ENCODE assay signal across 11 mouse cellular contexts in the genomic region with DNA sequence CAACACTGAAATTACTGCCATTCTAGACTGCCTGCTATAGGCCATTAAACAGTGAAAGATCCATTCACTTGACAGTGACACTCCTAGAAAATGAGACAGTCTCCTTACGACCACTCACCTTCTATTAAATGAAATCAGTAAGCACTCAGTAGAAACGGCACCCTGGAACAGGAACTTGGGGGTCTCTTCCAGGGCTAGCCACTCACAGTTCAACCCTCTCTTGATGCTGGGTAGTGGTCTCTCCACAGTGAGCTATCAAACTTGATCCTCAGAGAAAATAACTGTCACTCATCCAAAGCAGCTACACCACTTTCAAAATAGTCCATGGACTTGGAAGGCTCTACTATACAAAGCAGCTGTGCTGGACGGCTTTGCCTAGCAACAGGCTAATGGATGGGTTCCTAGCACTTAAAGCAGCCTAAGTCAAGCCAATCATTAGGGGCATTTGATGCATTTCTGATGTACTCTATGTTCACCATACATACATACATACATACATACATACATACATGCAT. TPM values are rescaled to one million over a fixed set of nuclear protein-coding genes. Genes with fewer than 3 reads are reported as not detected.
DNase-seq lines count a peak whose midpoint lies in the region; ATAC-seq lines count a peak whose summit lies in the region.
"Had no signal": no experiment of that assay in that cellular context is flagged by ENCODE, and none has a peak within 500 bp of the region (broad histone marks: within the 10 kb centered on the region; RNA-seq: fewer than 3 reads in every experiment).

No protein-coding gene starts in this region.

- H3K4me3 ChIP-seq in embryonic facial prominence, embryonic 12.5 days, result no peak overlapping the region
- no peak overlapping the region for H3K4me3 ChIP-seq in embryonic facial prominence, embryonic 10.5 days
- no peak overlapping the region for H3K4me3 ChIP-seq in kidney, embryonic 15.5 days (replicated peaks)
- no peak overlapping the region for H3K4me3 ChIP-seq in heart, embryonic 10.5 days
- H3K4me3 ChIP-seq in limb, embryonic 13.5 days, result no peak overlapping the region

- DNase-seq in embryonic facial prominence, embryonic 10.5 days (ENCODE audit: low spot score), result no peak
- no peak for DNase-seq in kidney, postnatal 10 days
- DNase-seq in heart, embryonic 10.5 days (ENCODE audit: low spot score), result peak; percentile 43
- DNase-seq in thymus, postnatal 36 days, result no peak
- no peak for DNase-seq in cerebellum, adult 11 months
- DNase-seq: cerebellum, postnatal 10 days; kidney, adult 18-20 months had no signal

- no peak overlapping the region for H3K4me2 ChIP-seq in embryonic facial prominence, embryonic 12.5 days (replicated peaks)
- 0 out of 2 replicates have a peak overlapping the region, but pooled peaks have one; percentile 3 for H3K4me2 ChIP-seq in kidney, embryonic 15.5 days
- peak overlapping the region; percentile 32; the same call in 1 of the 2 replicates for H3K4me2 ChIP-seq in limb, embryonic 13.5 days (replicated peaks)

- H3K9me3 ChIP-seq in embryonic facial prominence, embryonic 12.5 days, result no peaks in the 10 kb centered on the region
- H3K9me3 ChIP-seq in embryonic facial prominence, embryonic 10.5 days, result no peaks in the 10 kb centered on the region
- H3K9me3 ChIP-seq in kidney, embryonic 15.5 days (replicated peaks), result no peaks in the 10 kb centered on the region
- H3K9me3 ChIP-seq in heart, embryonic 10.5 days, result no peaks in the 10 kb centered on the region
- no peaks in the 10 kb centered on the region for H3K9me3 ChIP-seq in limb, embryonic 13.5 days

- ATAC-seq in embryonic facial prominence, embryonic 12.5 days (ENCODE audit: insufficient number of reproducible peaks, insufficient read depth, low FRiP score, low TSS enrichment), result no peak; the same call in 1 of the 2 replicates
- ATAC-seq in kidney, embryonic 15.5 days (replicated peaks; ENCODE audit: low FRiP score), result peak; percentile 46; the same call in 1 of the 2 replicates
- 0 out of 2 replicates have a peak, but pooled peaks have one; percentile 14 for ATAC-seq in limb, embryonic 13.5 days (ENCODE audit: low FRiP score, low read depth)

- H3K27ac ChIP-seq in embryonic facial prominence, embryonic 12.5 days, result peak overlapping the region; percentile 80
- H3K27ac ChIP-seq in embryonic facial prominence, embryonic 10.5 days (replicated peaks), result no peak overlapping the region
- H3K27ac ChIP-seq in kidney, embryonic 15.5 days, result peak overlapping the region; percentile 77
- no peak overlapping the region for H3K27ac ChIP-seq in heart, embryonic 10.5 days
- peak overlapping the region; percentile 85 for H3K27ac ChIP-seq in limb, embryonic 13.5 days
- H3K27ac ChIP-seq: liver, embryonic 14.5 days had no signal

- peaks cover 22% of the 10 kb centered on the region for H3K4me1 ChIP-seq in embryonic facial prominence, embryonic 12.5 days
- H3K4me1 ChIP-seq in embryonic facial prominence, embryonic 10.5 days, result peaks cover 19% of the 10 kb centered on the region
- peaks cover 21% of the 10 kb centered on the region for H3K4me1 ChIP-seq in kidney, embryonic 15.5 days
- H3K4me1 ChIP-seq in heart, embryonic 10.5 days, result peaks cover 9% of the 10 kb centered on the region; the same call in 1 of the 2 replicates
- H3K4me1 ChIP-seq in limb, embryonic 13.5 days, result peaks cover 25% of the 10 kb centered on the region

- H3K27me3 ChIP-seq in embryonic facial prominence, embryonic 12.5 days, result no peaks in the 10 kb centered on the region
- no peaks in the 10 kb centered on the region for H3K27me3 ChIP-seq in embryonic facial prominence, embryonic 10.5 days (replicated peaks; ENCODE audit: low read depth, poor library complexity, severe bottlenecking)
- no peaks in the 10 kb centered on the region for H3K27me3 ChIP-seq in kidney, embryonic 15.5 days
- H3K27me3 ChIP-seq in heart, embryonic 10.5 days (ENCODE audit: insufficient read depth, poor library complexity, severe bottlenecking), result no peaks in the 10 kb centered on the region
- no peaks in the 10 kb centered on the region for H3K27me3 ChIP-seq in limb, embryonic 13.5 days

- WGBS in embryonic facial prominence, embryonic 12.5 days, result 69% methylated on average over 3 of the region's 3 CpGs
- WGBS in embryonic facial prominence, embryonic 10.5 days, result 88% methylated on average over 3 of the region's 3 CpGs
- WGBS in kidney, embryonic 15.5 days, result 38% methylated on average over 3 of the region's 3 CpGs
- WGBS in heart, embryonic 10.5 days, result 81% methylated on average over 3 of the region's 3 CpGs
- WGBS in limb, embryonic 13.5 days, result 64% methylated on average over 3 of the region's 3 CpGs

- H3K9ac ChIP-seq in embryonic facial prominence, embryonic 12.5 days, result no peak overlapping the region
- H3K9ac ChIP-seq in kidney, embryonic 15.5 days, result no peak overlapping the region
- no peak overlapping the region for H3K9ac ChIP-seq in limb, embryonic 13.5 days
- H3K9ac ChIP-seq: liver, embryonic 14.5 days had no signal

- H3K36me3 ChIP-seq in embryonic facial prominence, embryonic 12.5 days, result peaks cover 25% of the 10 kb centered on the region
- peaks cover 32% of the 10 kb centered on the region for H3K36me3 ChIP-seq in embryonic facial prominence, embryonic 10.5 days (replicated peaks)
- H3K36me3 ChIP-seq in kidney, embryonic 15.5 days, result peaks cover 34% of the 10 kb centered on the region
- peaks cover 23% of the 10 kb centered on the region for H3K36me3 ChIP-seq in heart, embryonic 10.5 days
- peaks cover 28% of the 10 kb centered on the region for H3K36me3 ChIP-seq in limb, embryonic 13.5 days

RNA-seq across cellular contexts. Expression of gene Prpf18, which starts 30.4 kb away (rescaled TPM):
- polyA plus RNA-seq in embryonic facial prominence, embryonic 12.5 days (2016; fragmentation: Nextera tagmentation; extraction: Ambion mirVana), result 41.9 and 45.6 TPM in 2 replicates
- polyA plus RNA-seq in embryonic facial prominence, embryonic 10.5 days (2016; fragmentation: Nextera tagmentation; extraction: Ambion mirVana), result 38.0 and 38.4 TPM in 2 replicates
- 37.8 and 38.2 TPM in 2 replicates for polyA plus RNA-seq in kidney, embryonic 15.5 days (2015; fragmentation: Nextera tagmentation; extraction: Ambion mirVana)
- polyA plus RNA-seq in heart, embryonic 10.5 days (2016; fragmentation: Nextera tagmentation; extraction: Ambion mirVana), result 31.1 and 33.3 TPM in 2 replicates
- polyA plus RNA-seq in limb, embryonic 13.5 days (2015; fragmentation: Nextera tagmentation; extraction: Ambion mirVana), result 39.0 and 40.1 TPM in 2 replicates

Comparison
In these comparisons a context has a peak if more than half of its experiments do, and no peak if none do; other contexts are left out.
1. H3K27ac ChIP-seq: peak in embryonic facial prominence, embryonic 12.5 days (single experiment), kidney, embryonic 15.5 days (single experiment) and limb, embryonic 13.5 days (single experiment); none in embryonic facial prominence, embryonic 10.5 days (single experiment) and heart, embryonic 10.5 days (single experiment).